Mouse (Mus musculus): ENCODE data around the gene Themis2. TPM values are rescaled to one million over a fixed set of nuclear protein-coding genes. Genes with fewer than 3 reads are reported as not detected.
"Not testable (repeated sequence)": the region's sequence is repeated elsewhere in the genome, so short reads cannot be mapped to it uniquely, and the experiment has no call there.

Themis2 gene
- polyA plus RNA-seq, 1 experiment from 2014 or later: 0.38 TPM

- H3K36me3 ChIP-seq (ENCODE audit: control insufficient read depth, insufficient read depth, low read length): no peaks in the 10 kb centered on the region
- H3K27ac ChIP-seq (ENCODE audit: low read length): no peak within 1 kb of the TSS
- peak within 1 kb of the TSS; percentile 65 for H3K9ac ChIP-seq (ENCODE audit: low read depth, low read length)
- under 1% methylated on average over 71 of the region's 71 CpGs for WGBS
- peaks cover 8% of the 10 kb centered on the region for H3K4me1 ChIP-seq (ENCODE audit: control insufficient read depth, insufficient read depth, low read length)
- no peaks in the 10 kb centered on the region for H3K27me3 ChIP-seq (ENCODE audit: control insufficient read depth, insufficient read depth, low read depth, low read length)
- no peaks in the 10 kb centered on the region for H3K9me3 ChIP-seq (replicated peaks; ENCODE audit: control insufficient read depth, low read length, poor library complexity, severe bottlenecking)
- peak; percentile 97 for ATAC-seq
- peak within 1 kb of the TSS; percentile 95 for H3K4me2 ChIP-seq (ENCODE audit: low read length)
- peak within 1 kb of the TSS; percentile 82 for H3K4me3 ChIP-seq (ENCODE audit: low read depth, low read length)
Observed at GRCm38 (mm10) chr4:132767914-132768876, 28.0 kb downstream of the Themis2 start, which contains the start of gene Rpa2. Rpa2 (plus strand) TSS chr4:132768332.

DNA sequence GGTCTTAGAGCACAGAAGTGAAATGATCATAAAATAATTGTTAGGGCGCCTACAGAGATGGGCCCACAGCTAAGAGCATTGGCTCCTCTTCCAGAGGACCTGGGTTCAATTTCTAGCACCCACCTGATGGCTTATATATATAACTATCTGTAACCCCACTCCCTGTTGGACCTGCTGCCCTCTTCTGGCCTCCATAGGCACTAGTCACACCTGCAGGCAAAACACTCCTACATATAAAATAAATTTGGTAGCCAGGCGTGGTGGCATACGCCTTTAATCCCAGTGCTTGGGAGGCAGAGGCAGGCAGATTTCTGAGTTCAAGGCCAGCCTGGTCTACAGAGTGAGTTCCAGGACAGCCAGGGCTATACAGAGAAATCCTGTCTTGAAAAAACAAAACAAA is 33.1 kb downstream of the Themis2 start:
- 85% methylated on average over 3 of the region's 3 CpGs for WGBS
- not testable (repeated sequence) for ATAC-seq; H3K4me2 ChIP-seq (ENCODE audit: low read length)

DNA sequence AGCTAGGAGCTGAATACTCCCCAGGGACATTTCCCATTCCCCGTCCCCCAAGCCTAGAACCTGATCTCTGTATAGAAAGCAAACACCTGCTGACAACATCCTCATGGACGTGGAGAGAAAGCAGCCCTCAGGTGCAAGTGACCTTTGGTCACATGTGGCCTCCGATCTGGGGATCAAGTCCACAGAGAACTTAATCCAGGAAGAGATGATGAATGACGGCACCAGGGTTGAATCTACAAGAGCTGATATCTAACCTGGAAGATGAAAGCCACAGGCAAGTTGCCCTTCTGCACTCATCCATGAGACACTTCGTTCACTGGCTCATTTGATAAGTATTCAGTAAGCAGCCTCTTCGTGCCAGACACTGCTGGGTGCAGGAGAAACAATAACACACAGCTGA is 33.6 kb downstream of the Themis2 start:
- H3K9me3 ChIP-seq (replicated peaks; ENCODE audit: control insufficient read depth, low read length, poor library complexity, severe bottlenecking): no peaks in the 10 kb centered on the region
- H3K27me3 ChIP-seq (ENCODE audit: control insufficient read depth, insufficient read depth, low read depth, low read length): no peaks in the 10 kb centered on the region
- no peak for ATAC-seq
- H3K4me2 ChIP-seq (ENCODE audit: low read length): no peak overlapping the region
- H3K9ac ChIP-seq (ENCODE audit: low read depth, low read length): no peak overlapping the region
- no peaks in the 10 kb centered on the region for H3K36me3 ChIP-seq (ENCODE audit: control insufficient read depth, insufficient read depth, low read length)
- no peak overlapping the region for H3K4me3 ChIP-seq (ENCODE audit: low read depth, low read length)
- H3K27ac ChIP-seq (ENCODE audit: low read length): no peak overlapping the region
- no peaks in the 10 kb centered on the region for H3K4me1 ChIP-seq (ENCODE audit: control insufficient read depth, insufficient read depth, low read length)
- 73% methylated on average over 6 of the region's 6 CpGs for WGBS

More for the DNA sequence above, 33.1 kb downstream of the Themis2 start:
- H3K36me3 ChIP-seq (ENCODE audit: control insufficient read depth, insufficient read depth, low read length); H3K27ac ChIP-seq (ENCODE audit: low read length); H3K27me3 ChIP-seq (ENCODE audit: control insufficient read depth, insufficient read depth, low read depth, low read length); H3K9me3 ChIP-seq (replicated peaks; ENCODE audit: control insufficient read depth, low read length, poor library complexity, severe bottlenecking); H3K4me1 ChIP-seq (ENCODE audit: control insufficient read depth, insufficient read depth, low read length); H3K9ac ChIP-seq (ENCODE audit: low read depth, low read length); H3K4me3 ChIP-seq (ENCODE audit: low read depth, low read length): not testable (repeated sequence)

DNA sequence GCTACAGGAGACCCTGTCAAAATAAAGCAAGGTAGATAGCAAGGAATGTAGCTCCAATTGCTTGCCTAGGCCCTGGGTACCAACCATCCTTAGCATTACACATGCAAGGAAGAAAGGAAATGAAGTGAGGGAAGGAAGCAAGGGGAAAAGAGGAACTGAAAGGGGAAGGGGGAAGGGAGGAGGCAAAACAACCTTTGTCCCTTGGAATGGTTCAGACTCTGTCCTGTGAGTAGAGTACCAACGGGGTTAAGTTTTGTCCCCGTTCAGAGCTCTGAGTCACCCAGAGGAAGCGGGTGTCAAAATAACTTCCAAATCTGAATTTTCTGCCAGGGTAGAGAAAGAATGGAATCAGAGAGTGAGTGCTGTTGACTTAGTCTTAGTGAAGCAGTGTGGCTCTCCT is 35.9 kb downstream of the Themis2 start:
- Histone ChIP-seq H3K4me3 (ENCODE audit: low read depth, low read length) (no peak overlapping the region), H3K9me3 (replicated peaks; ENCODE audit: control insufficient read depth, low read length, poor library complexity, severe bottlenecking) (no peaks in the 10 kb centered on the region), H3K27ac (ENCODE audit: low read length) (no peak overlapping the region), H3K9ac (ENCODE audit: low read depth, low read length) (no peak overlapping the region), H3K36me3 (ENCODE audit: control insufficient read depth, insufficient read depth, low read length) (no peaks in the 10 kb centered on the region), H3K4me2 (ENCODE audit: low read length) (no peak overlapping the region), H3K27me3 (ENCODE audit: control insufficient read depth, insufficient read depth, low read depth, low read length) (peaks cover 8% of the 10 kb centered on the region; the same call in 1 of the 2 replicates), H3K4me1 (ENCODE audit: control insufficient read depth, insufficient read depth, low read length) (peaks cover 7% of the 10 kb centered on the region; the same call in 1 of the 2 replicates)
- 78% methylated on average over 3 of the region's 3 CpGs for whole genome bisulfite sequencing
- no peak for ATAC-seq

DNA sequence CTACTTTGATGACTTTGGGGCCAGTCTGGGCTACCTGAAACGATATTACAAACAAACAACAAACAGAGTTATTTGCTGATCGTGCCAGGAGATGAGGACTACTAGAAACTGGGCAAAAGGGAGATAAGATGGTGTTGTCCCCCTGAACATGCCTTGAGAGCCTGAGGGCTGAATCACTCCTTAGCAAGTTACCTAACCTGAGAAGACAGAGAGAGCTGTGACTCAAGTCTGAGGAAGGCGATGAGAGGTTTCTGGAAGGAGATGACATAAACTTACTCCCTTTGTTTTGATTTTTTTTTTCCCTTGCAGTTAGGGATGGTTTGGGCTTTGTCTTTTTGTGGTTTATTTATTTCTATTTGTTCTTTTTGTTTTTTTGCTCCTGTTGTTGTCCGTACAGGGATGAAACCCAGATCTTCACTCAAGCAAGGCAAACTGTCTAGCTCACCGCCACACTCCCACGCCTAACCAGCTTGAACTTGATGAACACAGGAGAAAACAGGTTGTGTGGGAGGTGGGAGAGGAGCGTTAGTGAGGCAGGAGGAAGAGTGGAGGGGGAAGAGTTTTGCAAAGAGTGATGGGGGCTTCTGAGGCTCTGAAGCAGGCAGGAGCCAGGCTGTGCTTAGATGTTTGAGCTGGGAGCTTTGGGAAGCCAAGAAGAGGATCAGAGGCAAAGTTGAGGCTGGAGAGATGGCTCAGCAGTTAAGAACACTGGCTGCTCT is 38.4 kb downstream of the Themis2 start:
- Histone ChIP-seq H3K4me2 (ENCODE audit: low read length) (peak overlapping the region; percentile 92; the same call in 1 of the 2 replicates), H3K4me3 (ENCODE audit: low read depth, low read length) (no peak overlapping the region), H3K9ac (ENCODE audit: low read depth, low read length) (no peak overlapping the region), H3K27me3 (ENCODE audit: control insufficient read depth, insufficient read depth, low read depth, low read length) (peaks cover 8% of the 10 kb centered on the region; the same call in 1 of the 2 replicates), H3K27ac (ENCODE audit: low read length) (no peak overlapping the region), H3K9me3 (replicated peaks; ENCODE audit: control insufficient read depth, low read length, poor library complexity, severe bottlenecking) (no peaks in the 10 kb centered on the region), H3K4me1 (ENCODE audit: control insufficient read depth, insufficient read depth, low read length) (peaks cover 7% of the 10 kb centered on the region; the same call in 1 of the 2 replicates), H3K36me3 (ENCODE audit: control insufficient read depth, insufficient read depth, low read length) (no peaks in the 10 kb centered on the region)
- no peak for ATAC-seq
- WGBS: 84% methylated on average over 7 of the region's 7 CpGs

- no peak; the same call in 1 of the 2 replicates for ATAC-seq
- 1% methylated on average over 22 of the region's 22 CpGs for WGBS
- Histone ChIP-seq H3K27ac (ENCODE audit: low read length) (no peak within 1 kb of the TSS), H3K4me3 (ENCODE audit: low read depth, low read length) (peak within 1 kb of the TSS; percentile 41), H3K9ac (ENCODE audit: low read depth, low read length) (peak within 1 kb of the TSS; percentile 61), H3K4me2 (ENCODE audit: low read length) (peak within 1 kb of the TSS; percentile 92), H3K4me1 (ENCODE audit: control insufficient read depth, insufficient read depth, low read length) (peaks cover 7% of the 10 kb centered on the region; the same call in 1 of the 2 replicates), H3K36me3 (ENCODE audit: control insufficient read depth, insufficient read depth, low read length) (no peaks in the 10 kb centered on the region), H3K9me3 (replicated peaks; ENCODE audit: control insufficient read depth, low read length, poor library complexity, severe bottlenecking) (no peaks in the 10 kb centered on the region), H3K27me3 (ENCODE audit: control insufficient read depth, insufficient read depth, low read depth, low read length) (peaks cover 8% of the 10 kb centered on the region; the same call in 1 of the 2 replicates)
Observed at GRCm38 (mm10) chr4:132756974-132757373, 39.2 kb downstream of the Themis2 start, which contains the start of gene Smpdl3b. Smpdl3b (minus strand) TSS chr4:132757252.

DNA sequence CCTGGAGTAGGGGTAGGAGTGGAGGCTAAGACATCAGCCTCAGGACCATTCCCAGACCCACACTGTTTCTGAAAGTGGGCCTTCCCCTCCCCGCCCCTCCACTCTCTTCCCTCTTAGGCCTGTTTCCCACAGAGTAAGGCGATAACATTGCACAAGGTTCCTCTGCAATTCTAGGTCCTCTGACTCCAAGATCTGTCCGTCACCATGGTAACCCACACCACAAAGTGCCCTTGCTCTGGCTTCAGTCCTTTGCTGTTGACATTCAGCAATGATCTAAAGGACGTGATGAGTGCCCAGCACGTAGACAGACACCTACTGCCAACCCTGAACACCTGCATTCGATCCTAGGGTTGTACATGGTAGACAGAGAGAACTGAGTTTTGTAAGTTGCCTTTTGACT is 43.2 kb downstream of the Themis2 start:
- Histone ChIP-seq H3K27me3 (ENCODE audit: control insufficient read depth, insufficient read depth, low read depth, low read length) (peaks cover 8% of the 10 kb centered on the region; the same call in 1 of the 2 replicates), H3K9me3 (replicated peaks; ENCODE audit: control insufficient read depth, low read length, poor library complexity, severe bottlenecking) (no peaks in the 10 kb centered on the region), H3K9ac (ENCODE audit: low read depth, low read length) (no peak overlapping the region), H3K27ac (ENCODE audit: low read length) (no peak overlapping the region), H3K4me1 (ENCODE audit: control insufficient read depth, insufficient read depth, low read length) (peaks cover 7% of the 10 kb centered on the region; the same call in 1 of the 2 replicates), H3K4me2 (ENCODE audit: low read length) (no peak overlapping the region), H3K4me3 (ENCODE audit: low read depth, low read length) (no peak overlapping the region), H3K36me3 (ENCODE audit: control insufficient read depth, insufficient read depth, low read length) (no peaks in the 10 kb centered on the region)
- 66% methylated on average over 6 of the region's 6 CpGs for WGBS
- ATAC-seq: no peak

GRCm38 (mm10) chr4:132749258-132749982 is 46.8 kb downstream of the Themis2 start:
- WGBS: 86% methylated on average over 6 of the region's 6 CpGs
- Histone ChIP-seq H3K36me3 (ENCODE audit: control insufficient read depth, insufficient read depth, low read length) (no peaks in the 10 kb centered on the region), H3K27ac (ENCODE audit: low read length) (no peak overlapping the region), H3K9ac (ENCODE audit: low read depth, low read length) (no peak overlapping the region), H3K4me3 (ENCODE audit: low read depth, low read length) (no peak overlapping the region), H3K4me2 (ENCODE audit: low read length) (no peak overlapping the region), H3K9me3 (replicated peaks; ENCODE audit: control insufficient read depth, low read length, poor library complexity, severe bottlenecking) (no peaks in the 10 kb centered on the region), H3K4me1 (ENCODE audit: control insufficient read depth, insufficient read depth, low read length) (no peaks in the 10 kb centered on the region), H3K27me3 (ENCODE audit: control insufficient read depth, insufficient read depth, low read depth, low read length) (no peaks in the 10 kb centered on the region)
- no peak for ATAC-seq
